Mouse (Mus musculus): ENCODE measurements around the gene Trp53bp2. TPM values are rescaled to one million over a fixed set of nuclear protein-coding genes. Genes with fewer than 3 reads are reported as not detected.
A peak's percentile ranks its signal among the peaks of the same experiment; 100 is the strongest.

The Trp53bp2 gene
- polyA plus RNA-seq, 1 experiment from 2014 or later = 4.1 TPM

DNA sequence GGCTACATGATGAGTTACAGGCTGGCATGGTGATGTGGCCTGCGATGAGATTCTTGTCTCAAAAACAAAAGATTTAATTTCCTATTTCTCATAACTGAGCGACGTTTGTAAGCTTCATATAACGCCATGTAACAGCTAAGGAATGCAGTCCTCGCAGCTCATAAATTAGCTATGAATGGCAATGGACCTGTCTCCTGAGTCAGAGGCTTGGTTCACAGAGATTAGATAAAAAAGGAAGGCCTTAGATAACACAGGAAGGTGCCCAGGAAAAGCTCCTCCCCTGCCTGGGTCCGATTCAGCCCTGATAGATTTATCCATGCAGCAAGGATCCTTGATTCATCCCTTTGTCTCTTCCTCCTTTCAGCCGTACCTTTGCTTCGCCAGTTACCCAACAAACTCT, 37.1 kb upstream of the Trp53bp2 start:
- H3K4me3 ChIP-seq (ENCODE audit: low read depth, low read length) = no peak overlapping the region
- no peak overlapping the region for H3K9ac ChIP-seq (replicated peaks)
- no peak for DNase-seq
- H3K9me3 ChIP-seq (ENCODE audit: low read length) = no peaks in the 10 kb centered on the region
- H3K27me3 ChIP-seq (ENCODE audit: insufficient read depth, low read length) = 0 out of 2 replicates have a peak, but pooled peaks cover 2% of the 10 kb centered on the region
- no peak for ATAC-seq
- H3K4me1 ChIP-seq (ENCODE audit: insufficient read depth) = 0 out of 2 replicates have a peak, but pooled peaks cover 3% of the 10 kb centered on the region
- 47% methylated on average over 8 of the region's 8 CpGs for WGBS (ENCODE audit: insufficient replicate concordance)
- H3K27ac ChIP-seq (ENCODE audit: low read depth) = no peak overlapping the region
- H3K4me2 ChIP-seq (ENCODE audit: low read depth, low read length) = no peak overlapping the region
- TF ChIP-seq CTCF (IDR thresholded peaks at IDR 0.05; ENCODE audit: low read depth) (no peak), EP300 (IDR thresholded peaks at IDR 0.05; ENCODE audit: low read depth) (no peak)
- no peaks in the 10 kb centered on the region for H3K36me3 ChIP-seq (replicated peaks; ENCODE audit: insufficient read depth, low read length)

DNA sequence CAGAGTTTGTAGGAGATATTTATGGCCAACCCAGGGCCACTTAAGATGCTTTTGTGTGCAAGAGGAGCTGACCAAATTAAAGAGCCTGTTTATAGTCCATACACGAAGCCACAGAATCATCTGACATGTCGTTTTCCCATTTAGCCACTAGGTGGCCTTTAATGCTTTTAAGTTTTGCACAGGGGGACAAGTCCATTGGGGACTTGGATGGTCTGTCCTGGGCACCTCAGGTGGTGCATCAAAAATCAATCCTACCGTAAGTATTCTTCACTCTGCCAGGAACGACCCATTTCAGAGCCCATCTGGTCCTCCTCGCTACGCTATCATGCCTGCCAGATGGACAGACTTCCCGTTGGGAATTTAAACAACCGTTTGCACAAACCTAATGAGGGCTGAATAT, 32.8 kb upstream of the Trp53bp2 start:
- H3K4me1 ChIP-seq (ENCODE audit: insufficient read depth) = no peaks in the 10 kb centered on the region
- WGBS (ENCODE audit: insufficient replicate concordance) = 37% methylated on average over 8 of the region's 8 CpGs
- no peaks in the 10 kb centered on the region for H3K36me3 ChIP-seq (replicated peaks; ENCODE audit: insufficient read depth, low read length)
- no peak overlapping the region for H3K4me3 ChIP-seq (ENCODE audit: low read depth, low read length)
- no peak for DNase-seq
- H3K27ac ChIP-seq (ENCODE audit: low read depth) = no peak overlapping the region
- ATAC-seq = no peak
- no peak overlapping the region for H3K4me2 ChIP-seq (ENCODE audit: low read depth, low read length)
- no peak overlapping the region for H3K9ac ChIP-seq (replicated peaks)
- H3K27me3 ChIP-seq (ENCODE audit: insufficient read depth, low read length) = no peaks in the 10 kb centered on the region
- TF ChIP-seq CTCF (IDR thresholded peaks at IDR 0.05; ENCODE audit: low read depth) (peak; percentile 74), EP300 (IDR thresholded peaks at IDR 0.05; ENCODE audit: low read depth) (no peak)
- no peaks in the 10 kb centered on the region for H3K9me3 ChIP-seq (ENCODE audit: low read length)

DNA sequence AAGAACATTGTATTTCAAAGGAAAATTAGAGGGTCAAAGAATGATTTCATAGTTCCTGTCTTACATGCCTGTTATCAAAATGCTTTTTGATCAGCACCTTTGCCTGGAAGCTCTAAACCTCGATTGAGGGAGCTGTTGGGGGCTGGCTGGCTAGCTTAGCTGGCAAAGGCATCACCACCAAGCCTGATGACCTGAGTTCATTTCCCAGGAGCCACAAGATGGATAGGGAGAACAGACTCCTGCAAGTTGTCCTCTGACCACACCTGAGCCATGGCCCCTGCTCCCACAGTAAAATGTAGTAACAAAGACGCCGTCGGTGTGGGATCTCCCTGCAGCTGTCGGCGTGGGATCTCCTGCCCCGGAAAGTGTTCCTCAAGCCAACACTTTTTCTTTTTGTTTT, 32.1 kb upstream of the Trp53bp2 start:
- ATAC-seq = no peak
- no peak overlapping the region for H3K4me2 ChIP-seq (ENCODE audit: low read depth, low read length)

DNA sequence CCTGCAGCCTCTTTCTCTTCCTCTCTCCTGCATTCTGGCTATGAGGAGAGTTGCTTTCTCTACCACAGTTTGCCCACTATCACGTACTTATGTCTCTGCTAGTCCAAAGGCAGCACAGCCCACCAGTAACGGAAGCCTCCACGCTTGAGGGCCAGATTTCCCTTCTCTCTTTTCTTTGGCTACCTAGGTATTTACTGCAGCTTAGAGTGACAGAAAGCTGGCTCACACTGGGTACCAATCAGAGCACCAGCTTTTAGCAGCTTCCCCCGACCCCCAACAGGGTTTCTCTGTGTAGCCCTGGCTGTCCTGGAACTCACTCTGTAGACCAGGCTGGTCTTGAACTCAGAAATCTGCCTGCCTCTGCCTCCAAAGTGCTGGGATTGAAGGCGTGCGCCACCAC, 31.5 kb upstream of the Trp53bp2 start:
- H3K4me2 ChIP-seq (ENCODE audit: low read depth, low read length) = no peak overlapping the region
- no peak overlapping the region for H3K27ac ChIP-seq (ENCODE audit: low read depth)
- no peaks in the 10 kb centered on the region for H3K4me1 ChIP-seq (ENCODE audit: insufficient read depth)
- no peak for ATAC-seq
- H3K9ac ChIP-seq (replicated peaks) = no peak overlapping the region
- H3K27me3 ChIP-seq (ENCODE audit: insufficient read depth, low read length) = no peaks in the 10 kb centered on the region
- no peaks in the 10 kb centered on the region for H3K36me3 ChIP-seq (replicated peaks; ENCODE audit: insufficient read depth, low read length)
- H3K9me3 ChIP-seq (ENCODE audit: low read length) = no peaks in the 10 kb centered on the region
- no peak for TF ChIP-seq CTCF (IDR thresholded peaks at IDR 0.05; ENCODE audit: low read depth)
- no peak for TF ChIP-seq EP300 (IDR thresholded peaks at IDR 0.05; ENCODE audit: low read depth)
- 69% methylated on average over 6 of the region's 6 CpGs for WGBS (ENCODE audit: insufficient replicate concordance)
- no peak overlapping the region for H3K4me3 ChIP-seq (ENCODE audit: low read depth, low read length)
- no peak for DNase-seq

More for the DNA sequence above, 32.1 kb upstream of the Trp53bp2 start:
- TF ChIP-seq EP300 (IDR thresholded peaks at IDR 0.05; ENCODE audit: low read depth) (no peak), CTCF (IDR thresholded peaks at IDR 0.05; ENCODE audit: low read depth) (no peak)
- Histone ChIP-seq H3K27me3 (ENCODE audit: insufficient read depth, low read length) (no peaks in the 10 kb centered on the region), H3K9me3 (ENCODE audit: low read length) (no peaks in the 10 kb centered on the region), H3K27ac (ENCODE audit: low read depth) (no peak overlapping the region), H3K4me1 (ENCODE audit: insufficient read depth) (no peaks in the 10 kb centered on the region), H3K9ac (replicated peaks) (no peak overlapping the region), H3K36me3 (replicated peaks; ENCODE audit: insufficient read depth, low read length) (no peaks in the 10 kb centered on the region), H3K4me3 (ENCODE audit: low read depth, low read length) (no peak overlapping the region)
- no peak for DNase-seq
- 88% methylated on average over 7 of the region's 7 CpGs for WGBS (ENCODE audit: insufficient replicate concordance)

DNA sequence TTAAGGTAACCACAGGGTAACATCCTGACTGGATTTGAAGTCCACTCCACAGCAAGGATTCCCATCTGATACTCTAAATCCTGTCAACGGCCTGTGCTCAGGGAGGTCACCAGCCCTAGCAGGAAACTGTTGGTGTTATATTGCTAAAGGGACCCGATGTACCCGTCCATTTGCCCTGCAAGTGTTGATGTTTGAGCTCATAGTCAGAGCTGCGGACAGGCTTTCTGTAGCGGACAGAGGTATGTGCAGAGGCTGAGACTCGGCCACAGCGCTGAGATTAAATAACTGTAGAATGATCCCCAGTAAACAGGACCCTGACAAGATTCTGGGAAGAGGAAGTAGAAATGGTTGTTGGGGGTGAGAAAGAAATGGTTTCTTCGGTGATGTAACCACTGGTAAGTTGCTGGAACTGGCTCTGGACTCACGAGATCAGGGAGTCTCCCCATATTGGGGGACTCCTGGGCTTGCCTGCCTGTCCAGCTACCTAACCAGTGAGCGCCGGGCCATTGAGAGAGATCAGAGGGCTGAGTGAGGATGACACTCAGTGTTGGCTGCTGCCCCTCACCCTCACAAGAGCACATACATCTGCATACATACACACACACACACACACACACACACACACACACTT, 30.7 kb upstream of the Trp53bp2 start:
- Histone ChIP-seq H3K9me3 (ENCODE audit: low read length) (no peaks in the 10 kb centered on the region), H3K4me1 (ENCODE audit: insufficient read depth) (no peaks in the 10 kb centered on the region), H3K4me2 (ENCODE audit: low read depth, low read length) (no peak overlapping the region), H3K27me3 (ENCODE audit: insufficient read depth, low read length) (no peaks in the 10 kb centered on the region), H3K4me3 (ENCODE audit: low read depth, low read length) (no peak overlapping the region), H3K27ac (ENCODE audit: low read depth) (no peak overlapping the region), H3K36me3 (replicated peaks; ENCODE audit: insufficient read depth, low read length) (no peaks in the 10 kb centered on the region), H3K9ac (replicated peaks) (no peak overlapping the region)
- TF ChIP-seq EP300 (IDR thresholded peaks at IDR 0.05; ENCODE audit: low read depth) = no peak
- no peak for TF ChIP-seq CTCF (IDR thresholded peaks at IDR 0.05; ENCODE audit: low read depth)
- ATAC-seq = no peak
- no peak for DNase-seq
- WGBS (ENCODE audit: insufficient replicate concordance) = 57% methylated on average over 11 of the region's 11 CpGs

DNA sequence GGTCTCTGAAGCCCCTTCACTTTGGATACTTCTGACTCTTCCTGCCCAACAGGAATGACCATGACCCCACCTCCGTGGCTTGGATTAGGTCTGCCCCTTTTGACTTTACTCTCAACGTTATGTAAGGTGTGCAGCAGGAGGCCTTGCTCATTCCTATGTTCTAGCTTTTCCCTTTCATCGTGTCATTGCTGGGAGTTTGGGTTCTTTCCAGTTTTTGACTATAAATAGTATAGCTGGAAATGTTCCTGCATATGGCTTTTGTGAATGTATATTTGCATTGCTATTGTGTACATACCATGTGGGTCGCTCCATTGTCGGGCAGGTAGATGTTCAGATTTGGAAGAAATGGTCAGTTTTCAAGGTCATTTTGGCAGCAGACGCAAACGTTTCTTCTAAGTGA, 30.1 kb upstream of the Trp53bp2 start:
- Histone ChIP-seq H3K9ac (replicated peaks) (no peak overlapping the region), H3K27me3 (ENCODE audit: insufficient read depth, low read length) (no peaks in the 10 kb centered on the region), H3K9me3 (ENCODE audit: low read length) (no peaks in the 10 kb centered on the region), H3K36me3 (replicated peaks; ENCODE audit: insufficient read depth, low read length) (no peaks in the 10 kb centered on the region), H3K4me1 (ENCODE audit: insufficient read depth) (no peaks in the 10 kb centered on the region), H3K4me2 (ENCODE audit: low read depth, low read length) (no peak overlapping the region), H3K27ac (ENCODE audit: low read depth) (no peak overlapping the region), H3K4me3 (ENCODE audit: low read depth, low read length) (no peak overlapping the region)
- ATAC-seq (no peak), DNase-seq (no peak)
- no peak for TF ChIP-seq EP300 (IDR thresholded peaks at IDR 0.05; ENCODE audit: low read depth)
- TF ChIP-seq CTCF (IDR thresholded peaks at IDR 0.05; ENCODE audit: low read depth) = no peak
- 75% methylated on average over 7 of the region's 7 CpGs for WGBS (ENCODE audit: insufficient replicate concordance)

All from liver, postnatal 0 days (tissue).